Mouse (Mus musculus) adipose tissue, adult 10 weeks (tissue): Measurements from ENCODE around the gene Frat2. TPM values are rescaled to one million over a fixed set of nuclear protein-coding genes. Genes with fewer than 3 reads are reported as not detected.

Experiments
- polyA plus RNA-seq: library from polyadenylated mRNA; stranded (reverse); fragments of 350-450 nt; fragmentation: Illumina TruSeq; extraction: RNeasy Lipid Tissue Mini Kit (QIAGEN cat#74804); gene quantifications from one replicate; pipeline ENCODE4 v1.2.3, GENCODE M21; 2014; ENCODE audit warnings: low read depth, low replicate concordance

Frat2 gene
- 1.3 TPM for polyA plus RNA-seq

DNA sequence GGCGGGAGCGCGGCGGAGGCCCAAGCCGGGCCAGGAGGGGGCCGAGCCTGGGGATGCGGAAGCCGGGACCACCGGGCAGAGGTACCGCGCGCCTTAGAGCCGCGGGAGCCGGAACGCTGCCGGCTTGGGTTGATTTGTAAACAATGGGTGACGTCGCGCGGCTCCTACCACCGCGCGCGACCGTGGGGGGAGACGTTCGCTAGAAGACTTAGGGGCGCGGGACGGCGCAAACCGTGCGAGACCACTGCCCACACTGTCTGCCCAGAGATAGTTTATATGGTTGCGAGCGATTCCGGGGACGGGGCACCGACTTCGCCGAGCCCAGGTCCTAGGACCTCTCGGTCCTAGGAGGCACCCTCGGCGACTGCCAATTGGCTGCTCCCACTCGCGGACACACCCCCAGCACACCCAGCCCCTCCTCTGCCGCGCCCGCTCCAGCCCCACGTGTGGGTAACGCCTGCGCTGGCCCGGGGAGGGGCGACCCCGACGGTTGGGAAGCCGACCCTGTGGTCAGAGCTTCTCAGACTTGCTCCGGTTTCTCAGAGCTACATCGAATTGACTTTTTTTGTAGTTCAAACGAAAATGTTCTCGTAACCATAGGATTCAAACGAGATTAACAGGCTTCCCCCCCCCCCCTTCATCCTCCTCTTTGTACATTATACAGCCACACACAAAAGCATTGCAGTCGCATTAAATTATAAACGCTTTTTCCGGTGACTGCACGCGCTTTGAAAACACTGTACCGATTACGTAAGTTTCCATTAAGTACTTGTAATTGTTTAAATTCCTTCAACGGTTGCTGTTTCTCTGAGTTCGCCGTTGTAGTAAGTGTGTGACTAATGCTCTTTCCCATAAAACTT, at the start of gene Frat2:
TSS of gene Frat2 (minus strand) at position 141 of the 860 bp plus-strand sequence.

DNA sequence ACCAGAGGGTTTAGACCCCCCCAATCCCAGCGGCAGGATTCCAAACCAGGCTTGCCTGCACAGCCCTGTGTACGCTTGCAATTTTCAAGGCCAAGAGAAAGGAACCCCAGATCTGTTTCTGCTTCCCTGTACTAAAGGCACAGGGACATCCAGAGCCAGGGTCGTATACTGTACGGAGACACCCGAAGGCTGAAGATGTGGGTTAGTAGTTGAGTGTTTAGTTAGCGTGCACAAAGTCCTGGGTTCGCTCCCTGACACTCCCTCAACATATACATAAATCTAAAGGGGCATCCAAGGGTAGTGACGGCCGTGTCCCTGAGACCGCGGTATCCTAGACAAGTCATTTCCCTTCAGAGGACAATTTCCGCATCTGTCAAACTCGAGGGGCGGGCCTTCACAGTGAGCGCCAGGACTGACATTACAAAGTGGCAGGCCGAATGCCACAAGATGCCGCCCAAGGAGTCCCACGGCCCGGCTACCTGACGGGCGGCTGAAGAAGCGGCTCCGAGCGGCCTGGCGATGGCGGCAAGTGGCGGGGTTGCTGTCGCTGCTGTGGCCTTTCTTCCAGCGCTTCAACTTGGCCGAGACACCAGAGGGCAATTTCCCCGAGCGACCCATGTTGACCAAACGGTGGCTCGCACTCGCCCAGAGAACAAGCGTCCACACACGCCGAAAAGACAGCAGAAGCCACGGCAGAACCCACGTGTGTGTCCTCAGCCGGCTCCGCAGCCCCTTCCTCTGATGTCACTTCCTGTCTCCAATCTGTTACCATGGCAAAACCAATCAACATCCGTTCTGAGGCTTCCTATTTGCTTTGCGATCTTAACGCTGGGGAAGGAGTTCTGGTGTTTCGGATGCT, 47.8 kb upstream of the Frat2 start, which contains the start of gene Rrp12:
TSS of gene Rrp12 (minus strand) at position 714 of the 859 bp plus-strand sequence.

DNA sequence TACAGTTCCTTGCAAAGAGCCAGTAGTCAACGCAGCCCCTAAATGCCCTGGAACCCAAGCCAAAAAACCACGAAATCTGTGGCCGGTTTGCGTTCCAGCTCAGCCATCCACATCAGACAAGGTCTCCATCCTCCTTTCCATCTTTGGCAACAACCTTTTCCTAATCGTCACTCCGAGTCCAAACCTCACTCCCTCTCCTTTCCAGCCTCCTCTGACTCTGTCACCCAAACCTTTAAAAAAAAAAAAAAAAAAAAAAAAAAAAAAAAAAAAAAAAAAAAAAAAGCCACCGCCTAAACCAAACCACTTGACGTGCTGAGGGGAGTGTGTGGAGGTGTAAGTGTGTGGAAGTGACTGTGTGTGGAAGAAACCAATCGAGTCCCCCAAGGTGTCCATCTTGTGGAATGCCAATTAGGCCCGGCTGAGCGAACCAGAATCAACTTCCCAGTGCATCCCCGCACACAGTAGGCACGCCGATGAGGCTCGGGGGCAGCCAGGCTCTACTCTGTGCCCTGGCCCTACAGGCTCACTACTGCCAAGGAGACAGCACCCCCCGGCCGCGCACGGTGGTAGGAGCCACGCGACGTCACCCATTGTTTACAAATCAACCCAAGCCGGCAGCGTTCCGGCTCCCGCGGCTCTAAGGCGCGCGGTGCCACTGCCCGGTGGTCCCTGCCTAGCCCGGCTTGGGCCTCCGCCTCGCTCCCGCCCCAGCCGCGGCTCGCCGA, 18.4 kb downstream of the Frat2 start, which contains the start of gene Frat1:
TSS of gene Frat1 (plus strand) at position 590 of the 725 bp plus-strand sequence.

DNA sequence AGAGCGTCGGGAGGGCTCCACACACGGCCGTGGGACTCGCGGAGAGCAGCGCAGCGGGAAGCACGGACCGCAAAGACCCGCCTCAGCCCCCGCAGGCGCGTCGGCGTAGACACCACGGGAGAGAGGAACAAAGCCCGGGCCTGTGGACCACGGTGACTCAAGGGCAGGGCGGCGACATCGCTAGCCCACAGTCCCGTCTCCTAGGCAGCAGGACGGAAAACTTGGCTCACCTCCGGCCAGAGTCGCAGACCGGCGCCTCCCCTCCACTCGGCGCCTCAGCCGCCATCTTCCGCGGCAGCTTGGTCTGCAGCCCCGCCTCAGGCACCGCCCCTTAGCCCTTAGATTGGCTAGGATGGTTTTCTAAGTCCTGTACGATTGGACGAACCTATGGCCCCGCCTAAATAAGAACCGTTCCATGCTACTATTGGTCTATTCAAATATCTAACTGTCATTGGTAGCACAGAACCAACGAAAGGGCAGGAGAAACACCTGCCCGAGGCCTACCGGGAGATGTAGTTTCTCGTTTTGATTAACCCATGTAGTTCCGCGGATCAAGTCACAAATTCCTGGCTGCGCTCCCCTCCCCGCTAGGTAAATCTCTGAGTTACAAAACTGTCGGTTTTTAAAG, 46.1 kb downstream of the Frat2 start, which contains the start of gene Arhgap19:
TSS of gene Arhgap19 (minus strand) at position 306 of the 628 bp plus-strand sequence.

Other genes with a start within 250 kb of the Frat2 start
- 4.0 TPM for gene Slit1, start 104.5 kb downstream of the Frat2 start, polyA plus RNA-seq
- gene Arhgap19, start 46.1 kb downstream of the Frat2 start, polyA plus RNA-seq = 5.2 TPM
- 2.4 TPM for gene Frat1, start 18.2 kb downstream of the Frat2 start, polyA plus RNA-seq
- 5.9 TPM for gene Rrp12, start 48.0 kb upstream of the Frat2 start, polyA plus RNA-seq
- gene Pgam1, start 63.8 kb upstream of the Frat2 start, polyA plus RNA-seq = 174 TPM
- gene Exosc1, start 85.3 kb upstream of the Frat2 start, polyA plus RNA-seq = 25.6 TPM
- gene Zdhhc16, start 85.3 kb upstream of the Frat2 start, polyA plus RNA-seq = 39.8 TPM
- gene Mms19, start 133.0 kb upstream of the Frat2 start, polyA plus RNA-seq = 31.2 TPM
- 18.2 TPM for gene Ubtd1, start 133.6 kb upstream of the Frat2 start, polyA plus RNA-seq
- not detected for gene Ankrd2, start 187.9 kb upstream of the Frat2 start, polyA plus RNA-seq
- gene Hoga1, start 197.5 kb upstream of the Frat2 start, polyA plus RNA-seq = 11.6 TPM
- 57.8 TPM for gene 4933411K16Rik, start 204.1 kb upstream of the Frat2 start, polyA plus RNA-seq
- gene Morn4, start 238.2 kb upstream of the Frat2 start, polyA plus RNA-seq = 15.0 TPM
- 26.9 TPM for gene Pi4k2a, start 242.3 kb upstream of the Frat2 start, polyA plus RNA-seq